Mouse (Mus musculus) testis, adult 2 months (tissue): ENCODE measurements around the gene Trpm4.

ENCODE experiments used
- CTCF ChIP-seq: fragments of 200-500 bp; IDR thresholded peaks from 2 replicates; pipeline ENCODE4 v1.5.1; 2012; ENCODE audit warnings: low read depth, mild to moderate bottlenecking, inconsistent platforms, low read length, moderate library complexity; ENCODE audit not compliant: control insufficient read depth, insufficient read depth, insufficient replicate concordance
- POLR2A ChIP-seq: fragments of 200-500 bp; IDR thresholded peaks from 2 replicates; pipeline ENCODE4 v1.6.1; 2012; ENCODE audit warnings: low read depth, mild to moderate bottlenecking, inconsistent platforms, low read length, moderate library complexity; ENCODE audit not compliant: control insufficient read depth

DNA sequence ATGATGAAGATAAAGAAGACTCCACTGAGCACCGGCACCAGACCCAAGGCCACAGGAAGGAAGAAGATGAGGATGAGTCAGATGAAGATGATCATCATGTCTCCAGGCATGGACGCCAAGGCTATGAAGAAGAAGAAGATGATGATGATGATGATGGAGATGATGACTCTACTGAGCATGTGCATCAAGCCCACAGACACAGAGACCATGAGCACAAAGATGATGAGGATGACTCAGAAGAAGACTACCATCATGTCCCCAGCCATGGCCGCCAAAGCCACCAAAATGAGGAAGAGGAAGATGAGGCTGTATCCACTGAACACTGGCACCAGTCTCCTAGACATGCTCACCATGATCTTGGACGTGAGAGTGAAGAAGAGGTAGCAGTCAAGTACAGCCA lies 2.7 kb upstream of the Trpm4 start:
- TF ChIP-seq CTCF (no peak), POLR2A (no peak)
